Mouse (Mus musculus): ENCODE measurements around the gene Ascc3.

Gene Ascc3

DNA sequence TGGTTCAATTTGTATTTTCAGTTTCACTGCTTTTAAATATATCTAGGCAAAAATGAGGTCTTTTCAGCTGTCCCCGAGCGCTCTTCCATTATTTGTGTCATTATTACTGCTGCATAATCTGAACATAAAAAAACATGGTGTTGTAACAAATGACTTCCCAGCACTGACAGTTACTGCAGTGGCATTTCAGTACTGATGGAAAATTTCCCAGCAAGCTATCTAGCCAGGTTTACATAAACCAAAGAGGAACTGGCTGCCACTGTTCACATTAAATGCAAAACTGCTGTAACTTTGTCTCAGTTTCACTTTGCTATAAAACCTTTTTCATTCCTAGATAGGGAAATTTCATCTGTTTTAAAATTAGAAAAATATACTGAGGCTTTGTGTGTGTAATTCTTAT lies 170.5 kb downstream of the Ascc3 start:
- CTCF ChIA-PET, result interaction anchor here (0.6 kb wide), 1 partner anchor 277 kb away, joined by 3 read pairs; no protein-coding TSS in a partner anchor

GRCm38 (mm10) chr10:50763457-50764310 lies 171.2 kb downstream of the Ascc3 start:
- CTCF ChIA-PET, result interaction anchor here (0.6 kb wide), 1 partner anchor 278 kb away, joined by 3 read pairs; no protein-coding TSS in a partner anchor

DNA sequence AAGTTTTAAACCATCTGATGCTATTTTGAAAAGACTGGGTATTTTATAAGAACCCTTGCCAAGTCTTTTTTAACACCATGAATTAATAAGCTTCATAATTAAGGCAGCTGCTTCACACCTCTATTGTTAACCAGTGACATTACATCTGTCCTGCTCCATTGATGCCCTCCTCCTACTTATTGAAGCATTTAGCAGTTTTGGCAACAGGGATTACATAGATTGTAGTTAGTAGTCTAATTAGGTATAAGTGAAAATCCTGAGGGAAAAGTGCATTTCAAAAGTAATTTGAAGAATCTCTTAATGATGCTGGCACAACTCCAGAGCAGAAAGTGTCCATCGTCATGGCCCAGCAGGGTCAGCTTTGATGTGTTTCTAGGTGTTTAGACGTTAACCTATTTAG lies 180.3 kb downstream of the Ascc3 start:
- CTCF ChIA-PET, result no interaction called here

GRCm38 (mm10) chr10:50773846-50774245 lies 181.4 kb downstream of the Ascc3 start:
- CTCF ChIA-PET, result no interaction called here

- CTCF ChIA-PET, result no interaction called here
Measured at GRCm38 (mm10) chr10:50792840-50793239, 200.4 kb downstream of the Ascc3 start.

DNA sequence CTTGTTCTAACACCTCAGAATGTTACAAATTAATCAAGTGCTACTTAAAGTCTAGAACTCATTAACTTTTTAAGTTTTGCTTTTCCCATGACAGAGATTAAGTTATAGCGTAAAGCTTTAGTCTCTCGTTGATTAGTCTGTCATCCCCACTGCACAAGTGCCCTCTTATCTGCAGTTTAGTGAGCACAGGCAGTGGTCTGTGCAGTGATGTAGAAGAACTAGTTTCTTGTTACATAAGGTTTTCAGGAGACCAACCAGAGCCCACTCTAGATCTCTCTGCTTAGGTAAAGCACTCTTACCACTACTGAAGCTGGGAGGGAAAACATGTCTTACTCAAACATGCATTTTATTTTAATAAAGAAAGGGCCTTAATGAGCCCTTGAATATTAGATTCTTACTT lies 209.1 kb downstream of the Ascc3 start:
- CTCF ChIA-PET, result no interaction called here

DNA sequence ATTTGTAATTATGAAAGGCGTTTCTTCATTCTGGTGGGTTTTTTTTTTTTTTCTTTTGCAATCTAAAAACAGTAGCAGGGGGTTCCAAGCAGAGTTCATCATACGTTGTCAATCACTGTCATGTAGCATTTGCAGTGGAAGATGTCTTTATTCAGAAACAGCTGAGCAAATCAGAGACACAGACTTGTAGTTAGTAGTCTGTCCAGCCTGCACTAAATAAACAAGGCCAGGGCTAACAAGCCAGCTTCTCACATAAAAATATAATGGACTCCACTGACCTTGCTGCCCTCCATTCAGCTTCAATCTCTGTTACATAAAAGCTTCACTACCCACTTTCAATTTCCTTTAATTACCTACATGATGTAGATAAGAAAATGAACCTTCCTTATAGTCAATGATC lies 209.9 kb downstream of the Ascc3 start:
- CTCF ChIA-PET, result no interaction called here

DNA sequence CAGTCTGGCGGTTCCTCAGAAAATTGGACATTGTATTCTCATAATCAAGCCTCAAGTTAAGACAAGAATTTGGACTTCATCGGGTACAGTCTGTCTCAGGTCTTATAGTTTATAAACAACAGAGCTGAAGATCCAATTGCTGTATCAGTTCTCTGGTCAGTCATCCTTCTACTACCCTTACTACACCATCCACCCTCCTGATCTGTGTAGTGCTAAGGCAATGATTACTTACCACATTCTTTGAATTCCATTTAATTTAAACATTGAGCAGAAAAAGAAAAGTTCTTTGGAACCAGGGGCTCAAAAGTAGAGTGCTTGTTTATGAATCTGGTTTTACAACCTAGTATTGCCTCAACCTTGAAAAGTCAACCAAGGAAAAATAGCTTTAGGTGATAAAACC lies 213.7 kb downstream of the Ascc3 start:
- CTCF ChIA-PET, result no interaction called here

- CTCF ChIA-PET, result no interaction called here
Measured at GRCm38 (mm10) chr10:50822363-50822762, 229.9 kb downstream of the Ascc3 start.

DNA sequence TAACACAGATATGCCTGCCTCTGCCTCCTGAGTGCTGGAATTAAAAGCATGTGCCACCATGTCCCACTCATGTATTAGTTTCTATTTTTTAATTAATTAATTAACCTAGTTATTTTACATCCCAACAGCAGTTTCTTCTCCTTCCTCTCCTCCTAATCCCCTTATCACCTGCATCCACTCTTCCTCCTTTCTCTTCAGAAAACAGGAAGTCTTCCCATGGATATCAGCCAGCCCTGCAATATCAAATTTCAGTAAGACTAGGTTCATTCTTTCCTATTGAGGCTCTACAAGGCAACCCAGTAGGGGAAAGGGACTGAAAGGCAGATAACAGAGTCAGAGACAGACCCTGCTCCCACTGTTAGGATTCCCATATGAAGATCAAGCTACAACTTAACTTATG lies 234.4 kb downstream of the Ascc3 start:
- CTCF ChIA-PET, result no interaction called here

- CTCF ChIA-PET, result no interaction called here
Measured at GRCm38 (mm10) chr10:50834533-50834932, 242.1 kb downstream of the Ascc3 start.

- CTCF ChIA-PET, result no interaction called here
Measured at GRCm38 (mm10) chr10:50843363-50843762, 250.9 kb downstream of the Ascc3 start.

DNA sequence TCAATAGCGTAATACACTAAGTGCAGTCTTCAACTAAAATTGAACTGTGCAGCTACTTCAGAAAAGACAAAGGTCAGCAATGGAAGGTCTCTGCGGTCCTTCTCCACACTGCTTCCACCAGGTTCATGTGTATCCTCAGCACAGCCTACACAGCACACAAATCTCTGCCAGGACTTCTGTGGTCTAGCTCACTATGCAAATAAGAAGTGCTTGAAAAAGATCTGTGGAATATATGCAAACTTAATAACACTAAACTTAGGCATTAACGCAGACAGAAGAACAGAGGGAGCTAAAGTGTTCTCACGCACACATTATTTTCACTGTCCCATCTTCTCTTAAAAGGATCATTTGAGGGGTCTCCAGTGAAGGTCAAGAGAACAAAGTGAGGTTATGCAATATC lies 275.7 kb downstream of the Ascc3 start:
- CTCF ChIA-PET, result no interaction called here

DNA sequence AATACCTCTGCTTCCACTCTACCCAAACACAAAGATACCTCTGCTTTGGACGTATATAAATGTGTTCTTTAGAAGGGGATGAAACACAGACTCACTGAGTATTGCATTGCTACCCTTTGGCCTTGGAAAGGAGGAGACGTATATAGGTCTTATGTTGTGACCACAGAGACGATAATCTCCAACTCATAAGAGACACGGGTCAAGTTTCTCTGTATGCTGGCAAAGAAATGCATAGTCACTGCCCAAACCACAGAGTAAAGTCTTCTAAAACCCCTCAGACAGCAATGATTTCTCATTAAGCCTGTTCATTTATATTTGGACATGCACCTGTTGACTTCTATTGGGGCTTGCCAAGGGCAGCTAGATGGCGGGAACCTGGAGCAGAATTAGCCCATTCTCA lies 284.5 kb downstream of the Ascc3 start:
- CTCF ChIA-PET, result no interaction called here

- CTCF ChIA-PET, result interaction anchor here (0.7 kb wide), 2 partner anchors 119 to 151 kb away, joined by 3 to 11 read pairs; no protein-coding TSS in a partner anchor
Measured at GRCm38 (mm10) chr10:50881476-50882069, 289.1 kb downstream of the Ascc3 start.

DNA sequence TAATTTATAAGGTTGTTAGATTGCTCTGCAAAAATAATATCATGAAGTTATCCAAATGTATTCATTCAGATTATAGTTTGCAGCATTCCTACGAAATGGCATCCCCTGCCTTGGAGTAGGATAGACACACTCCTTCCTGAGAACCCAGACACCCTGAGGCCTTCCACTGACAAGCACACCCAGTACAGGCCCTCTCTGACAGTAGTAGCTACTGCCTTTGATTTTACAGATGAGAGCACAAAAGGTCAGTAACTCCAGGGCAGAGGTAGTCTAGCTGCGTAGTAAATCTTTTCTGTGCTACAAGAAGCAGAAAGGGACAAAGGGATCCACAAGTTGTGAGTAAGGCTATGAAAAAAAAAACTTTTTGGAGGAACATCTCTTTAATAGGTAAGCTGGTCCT lies 289.9 kb downstream of the Ascc3 start:
- CTCF ChIA-PET, result interaction anchor here (0.7 kb wide), 1 partner anchor 118 kb away, joined by 11 read pairs; no protein-coding TSS in a partner anchor

DNA sequence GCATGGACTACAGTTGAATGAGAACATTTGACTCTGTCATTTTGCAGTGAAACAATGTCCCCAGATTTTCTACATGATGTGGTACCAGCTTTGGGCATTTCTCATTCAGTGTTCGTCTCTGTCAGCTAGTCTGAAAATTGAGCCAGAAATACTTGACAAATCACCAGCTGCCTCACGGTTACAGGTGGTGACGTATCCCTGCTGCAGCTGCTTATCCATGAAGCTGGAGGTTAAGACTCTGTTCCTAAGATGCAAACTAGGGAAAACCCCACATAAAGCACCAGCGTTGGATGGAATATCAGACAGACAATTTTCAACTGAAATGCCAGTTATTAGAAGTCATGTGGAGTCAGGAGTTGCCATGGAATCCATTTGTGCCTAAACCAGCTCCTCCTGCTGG lies 293.8 kb downstream of the Ascc3 start:
- CTCF ChIA-PET, result no interaction called here

GRCm38 (mm10) chr10:50890621-50891020 lies 298.2 kb downstream of the Ascc3 start:
- CTCF ChIA-PET, result no interaction called here

DNA sequence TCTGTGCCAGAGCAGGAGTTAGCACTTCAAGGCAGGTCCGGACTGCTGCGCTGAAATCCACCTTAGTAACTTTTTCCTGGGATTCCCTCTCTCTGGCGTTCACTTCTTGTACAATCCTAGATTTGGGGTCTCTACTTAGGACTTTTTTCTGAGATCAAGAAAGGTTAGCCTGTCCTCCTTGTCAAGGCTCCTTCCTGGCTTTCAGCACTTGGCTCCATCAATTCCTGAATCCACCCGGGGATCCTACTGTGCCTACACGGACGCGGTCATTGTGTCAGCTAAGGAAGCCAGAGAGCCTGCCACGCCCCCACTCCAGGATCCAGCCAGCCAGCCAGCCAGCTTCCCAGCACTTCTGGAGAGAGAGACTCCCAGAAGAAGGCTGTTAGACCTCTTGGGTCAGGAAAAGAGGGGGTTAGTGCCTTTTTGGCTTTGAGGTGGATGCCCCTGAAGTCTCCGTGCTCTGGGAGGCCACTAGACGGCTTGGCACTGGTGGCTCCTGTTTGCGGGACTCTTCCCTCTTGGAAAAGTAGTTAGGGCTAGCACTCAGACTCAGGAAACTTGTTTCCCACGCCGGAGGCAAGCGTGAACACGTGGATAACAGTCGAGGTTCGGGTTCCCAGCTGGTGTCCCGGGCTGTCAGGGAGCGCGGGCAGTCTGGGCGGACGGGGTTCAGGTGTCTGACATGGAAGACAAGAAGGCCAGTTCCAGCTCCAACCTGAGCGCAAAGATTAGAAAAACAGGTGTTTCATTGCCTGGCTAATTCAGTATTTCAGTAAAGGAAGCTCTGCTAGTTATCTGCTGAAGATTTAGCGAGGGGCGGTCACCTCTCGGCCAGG lies 299.6 kb downstream of the Ascc3 start:
- CTCF ChIA-PET, result no interaction called here

DNA sequence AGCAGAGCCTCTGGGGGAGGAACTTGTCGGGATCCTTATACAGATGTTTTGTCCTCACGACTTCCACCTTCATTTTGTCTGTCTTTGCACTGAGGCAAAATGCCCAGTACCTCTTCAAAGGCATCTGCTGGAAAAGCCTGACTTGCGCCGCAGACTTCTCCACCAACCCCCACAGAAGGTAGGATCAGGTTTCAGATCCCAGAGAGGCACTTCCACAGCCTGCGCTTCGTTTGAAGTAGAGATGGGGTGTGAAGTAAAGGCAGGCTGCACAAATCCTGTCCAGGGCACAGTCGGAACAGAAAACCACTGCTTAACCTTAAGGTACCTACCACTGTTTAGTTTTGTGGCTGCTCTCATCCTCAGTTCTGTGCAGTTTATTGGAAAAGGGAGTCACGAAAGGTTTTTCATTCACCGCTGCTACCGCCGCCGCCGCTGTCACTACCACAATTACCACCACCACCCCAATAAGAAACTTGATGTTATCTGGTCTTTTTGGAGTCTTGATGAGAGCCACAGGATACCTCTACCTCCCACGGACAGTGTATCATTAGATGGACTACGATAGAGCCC lies 300.4 kb downstream of the Ascc3 start:
- CTCF ChIA-PET, result interaction anchor here (0.8 kb wide), 1 partner anchor 20 kb away, joined by 3 read pairs; no protein-coding TSS in a partner anchor

- CTCF ChIA-PET, result interaction anchor here (0.8 kb wide), 1 partner anchor 19 kb away, joined by 3 read pairs; no protein-coding TSS in a partner anchor
Measured at GRCm38 (mm10) chr10:50893546-50893945, 301.1 kb downstream of the Ascc3 start.

Measured in spleen, embryonic (tissue).